Mouse (Mus musculus) urinary bladder, postnatal 14 days (tissue): ENCODE measurements around the gene Aldh16a1.

Experiments
- DNase-seq: peaks from one replicate; pipeline ENCODE4 v3.0.0; 2021; ENCODE audit warnings: low spot score

Aldh16a1 gene

DNA sequence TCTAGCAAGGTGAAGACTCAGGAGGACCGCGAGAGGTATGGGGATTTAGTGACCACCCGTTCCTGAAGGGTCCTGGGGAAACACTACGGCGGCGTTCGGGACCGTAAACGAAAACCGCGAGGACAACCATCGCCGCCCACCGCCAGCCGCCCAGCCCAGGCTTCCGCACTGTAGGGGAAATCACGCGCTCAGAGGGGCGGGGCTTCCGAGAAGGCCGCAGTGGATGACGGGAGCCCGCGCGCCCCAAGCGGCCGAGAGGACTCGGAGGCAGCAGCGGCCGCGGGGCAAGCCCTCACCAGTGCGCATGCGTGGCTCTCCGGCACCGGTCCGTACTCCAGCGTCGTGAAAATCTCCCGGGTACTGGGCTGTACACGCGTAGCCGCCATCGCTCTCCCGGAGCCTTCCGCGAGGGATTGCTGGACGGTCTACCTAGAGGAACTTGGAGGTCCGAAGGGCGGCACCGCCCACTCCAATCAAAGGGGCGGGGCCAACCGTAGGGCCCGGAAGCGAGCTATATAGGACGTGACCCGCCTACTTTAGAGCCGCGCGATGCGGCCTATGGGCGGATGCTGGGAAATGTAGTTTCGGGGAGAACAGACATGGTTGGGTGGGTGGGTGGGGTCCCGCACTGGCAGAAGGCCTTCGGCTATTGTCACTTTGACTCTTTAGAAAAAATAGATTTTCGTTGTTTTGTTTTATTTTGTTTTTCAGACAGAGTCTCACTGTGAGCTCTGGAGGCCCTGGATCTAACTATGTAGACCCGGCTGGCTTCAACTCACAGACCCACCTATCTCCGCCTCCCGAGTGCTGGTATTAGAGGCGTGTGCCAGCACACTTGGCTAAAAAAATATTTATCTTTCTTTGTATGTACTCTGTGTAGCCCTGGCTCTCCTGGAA, at the start of gene Aldh16a1, which contains the start of gene Pih1d1:
Gene Aldh16a1 (minus strand): TSS at position 489 of the 897 bp plus-strand sequence.
Gene Pih1d1 (plus strand): TSS at position 208 of the 897 bp plus-strand sequence.
- peak; percentile 98 for DNase-seq

- DNase-seq: no peak
Measured at GRCm38 (mm10) chr7:45202654-45203053, 48.3 kb upstream of the Aldh16a1 start.

GRCm38 (mm10) chr7:45198961-45199360, 44.6 kb upstream of the Aldh16a1 start:
- no peak for DNase-seq

DNA sequence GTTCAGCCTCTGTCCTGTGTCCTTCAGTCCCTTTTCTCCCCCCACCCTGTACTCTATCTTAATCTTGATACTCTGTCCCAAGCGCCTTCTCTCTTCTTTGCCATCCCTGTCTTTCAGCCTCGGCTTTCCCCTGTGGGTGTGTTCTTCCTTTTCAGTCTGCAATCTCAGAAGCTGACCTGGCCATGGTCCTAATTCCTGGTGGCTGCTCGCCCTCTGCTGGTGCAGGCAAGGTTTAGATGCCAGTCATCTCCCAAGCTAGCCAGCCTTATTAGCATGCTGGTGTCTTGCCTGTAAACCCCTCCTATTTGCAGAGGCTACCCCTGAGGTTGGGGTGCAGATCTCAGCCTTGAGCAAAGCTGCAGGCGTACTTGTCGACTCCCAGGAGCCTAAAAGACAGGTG, 44.1 kb upstream of the Aldh16a1 start:
- peak; percentile 69 for DNase-seq

- no peak for DNase-seq
Measured at GRCm38 (mm10) chr7:45196994-45197393, 42.6 kb upstream of the Aldh16a1 start.

GRCm38 (mm10) chr7:45196176-45196535, 41.8 kb upstream of the Aldh16a1 start:
- DNase-seq: no peak

DNA sequence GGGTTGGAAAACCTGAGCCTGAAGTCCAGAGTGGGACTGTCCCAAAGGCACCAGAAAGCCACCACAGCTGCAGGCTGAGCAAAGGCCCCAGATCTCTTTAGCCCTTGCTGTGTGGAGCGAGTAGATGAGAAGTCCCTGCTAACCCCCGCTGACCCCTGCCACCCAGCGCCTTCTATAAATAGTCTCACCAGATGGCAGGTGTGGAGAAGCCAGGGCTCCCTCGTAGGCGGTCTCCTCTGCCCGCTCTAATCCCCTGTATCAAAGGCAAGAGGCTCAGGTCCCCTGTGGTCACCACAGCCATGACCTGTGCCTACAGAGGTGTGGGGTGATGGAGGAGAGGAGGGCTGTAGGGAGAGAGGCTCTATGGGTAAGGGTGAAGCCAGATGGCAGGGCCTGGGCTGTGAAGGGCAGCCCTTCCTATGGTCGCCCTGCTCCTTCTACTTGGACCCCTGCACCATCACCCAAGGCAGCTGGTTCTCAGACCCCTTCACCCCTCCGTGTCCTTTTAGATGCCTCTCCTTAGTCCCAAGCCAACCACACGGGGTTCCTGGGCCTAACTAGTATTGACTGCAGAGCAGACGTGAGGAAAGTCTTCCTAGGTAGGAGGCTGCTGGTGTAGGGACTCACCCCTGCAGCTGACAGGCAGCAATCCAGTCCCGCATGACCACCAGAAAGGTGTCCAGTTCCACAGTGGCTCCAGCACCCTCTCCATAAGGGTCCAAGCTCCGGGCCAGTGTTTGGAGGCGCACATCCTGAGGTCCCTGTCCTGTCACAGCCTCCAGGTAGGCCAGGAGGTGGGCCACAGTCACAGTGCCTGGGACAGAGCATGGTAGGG, 41.2 kb upstream of the Aldh16a1 start:
- DNase-seq: no peak

- no peak for DNase-seq
Measured at GRCm38 (mm10) chr7:45193871-45194785, 39.7 kb upstream of the Aldh16a1 start.

- no peak for DNase-seq
Measured at GRCm38 (mm10) chr7:45193406-45193805, 39.0 kb upstream of the Aldh16a1 start.

DNA sequence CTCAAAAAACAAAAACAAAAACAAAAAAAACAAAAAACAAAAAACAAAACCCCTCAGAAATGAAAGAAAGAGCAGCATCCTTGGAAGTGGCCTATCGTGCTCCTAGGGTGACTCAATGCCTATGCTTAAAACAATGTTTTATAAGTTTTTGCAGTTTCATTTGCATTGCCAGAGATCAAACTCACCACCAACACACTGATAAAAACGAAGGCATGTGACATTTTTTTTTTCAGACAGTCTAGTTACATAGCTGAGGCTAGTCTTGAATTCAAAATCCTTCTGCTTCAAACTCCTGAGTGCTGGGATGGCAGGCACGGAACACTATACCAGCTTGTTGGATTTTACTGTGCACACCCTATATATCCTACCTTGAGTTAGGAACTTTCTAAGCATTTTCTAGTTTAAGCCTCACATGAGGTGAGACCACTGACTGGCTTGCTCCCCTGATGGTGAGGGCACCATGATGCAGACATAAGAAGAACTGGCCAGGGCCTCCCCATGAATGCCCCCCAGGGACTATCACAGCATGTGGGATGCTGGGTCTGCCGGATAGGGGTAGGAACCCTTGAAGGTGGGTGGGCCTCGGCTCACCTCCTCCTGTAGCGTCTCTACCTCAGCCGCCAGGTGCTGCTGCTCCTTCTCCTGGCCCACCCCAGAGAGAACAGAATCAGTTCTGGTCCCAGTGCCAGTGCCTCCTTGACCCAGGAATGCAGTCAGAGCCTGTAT, 38.4 kb upstream of the Aldh16a1 start:
- no peak for DNase-seq

DNA sequence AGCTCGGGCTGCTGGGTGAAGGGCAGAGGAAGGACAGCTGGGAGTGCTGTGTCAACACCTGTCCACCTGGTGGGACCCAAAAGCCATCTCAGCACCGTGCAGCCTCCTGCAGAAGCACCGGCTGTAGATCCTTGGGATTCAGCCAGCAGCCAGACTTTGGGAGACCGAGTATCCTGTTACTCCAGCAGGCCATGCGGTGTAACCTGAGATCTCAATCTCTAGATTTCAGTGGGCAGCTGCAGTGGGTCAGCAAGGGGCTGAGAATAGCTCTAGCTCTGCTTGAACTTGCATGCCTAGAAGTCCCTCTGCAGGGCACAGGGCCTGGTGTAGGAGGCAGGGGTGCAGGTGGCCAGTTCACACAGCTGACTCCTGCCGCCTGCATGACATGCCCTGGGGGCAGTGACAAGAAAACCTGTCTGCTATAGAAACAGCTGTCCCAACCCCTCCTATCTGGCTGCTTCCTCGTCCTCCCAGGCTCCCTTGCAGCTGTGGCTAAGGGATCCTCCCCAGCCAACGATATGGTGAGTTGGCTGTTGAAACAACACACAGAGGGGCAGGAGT, 37.5 kb upstream of the Aldh16a1 start:
- DNase-seq: no peak

DNA sequence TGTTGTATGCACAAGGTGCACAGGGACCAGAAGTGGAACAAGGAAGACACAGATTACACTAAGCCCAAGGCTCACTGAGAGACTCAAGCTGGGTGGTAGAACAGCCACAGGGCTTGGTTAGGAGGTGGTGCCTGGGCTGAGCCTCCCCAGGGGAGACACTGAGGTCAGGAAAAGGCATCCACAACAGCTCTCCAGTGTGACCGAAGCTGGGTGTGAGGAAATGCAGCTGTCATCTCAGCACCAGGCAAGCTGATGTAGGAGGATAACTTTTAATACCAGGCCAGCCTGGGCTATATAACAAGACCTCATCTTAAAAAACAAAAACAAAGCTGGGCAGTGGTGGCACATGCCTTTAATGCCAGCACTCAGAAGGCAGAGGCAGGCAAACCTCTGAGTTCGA, 36.8 kb upstream of the Aldh16a1 start:
- no peak for DNase-seq

GRCm38 (mm10) chr7:45190186-45190585, 35.8 kb upstream of the Aldh16a1 start:
- no peak for DNase-seq

GRCm38 (mm10) chr7:45189600-45189999, 35.2 kb upstream of the Aldh16a1 start:
- no peak for DNase-seq

DNA sequence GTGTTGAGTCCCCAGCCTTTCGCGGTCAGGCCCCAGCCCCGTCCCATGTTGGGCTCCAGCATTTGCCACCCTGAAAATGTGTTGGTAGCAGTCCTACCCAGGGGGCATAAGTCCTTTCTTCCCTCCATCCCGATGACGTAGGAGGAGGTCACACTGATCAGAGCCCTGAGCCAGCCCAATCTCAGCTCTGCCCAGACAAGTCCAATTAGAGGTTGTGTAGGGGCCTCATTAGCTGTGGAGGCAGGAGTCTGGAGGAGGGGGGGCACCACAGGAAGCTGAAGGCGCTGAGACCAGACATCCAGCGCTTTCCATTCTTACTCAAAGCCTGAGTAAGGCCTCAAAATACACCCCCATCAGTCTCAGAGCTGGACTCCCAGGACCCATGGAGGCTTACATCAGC, 31.5 kb upstream of the Aldh16a1 start:
- DNase-seq: no peak

DNA sequence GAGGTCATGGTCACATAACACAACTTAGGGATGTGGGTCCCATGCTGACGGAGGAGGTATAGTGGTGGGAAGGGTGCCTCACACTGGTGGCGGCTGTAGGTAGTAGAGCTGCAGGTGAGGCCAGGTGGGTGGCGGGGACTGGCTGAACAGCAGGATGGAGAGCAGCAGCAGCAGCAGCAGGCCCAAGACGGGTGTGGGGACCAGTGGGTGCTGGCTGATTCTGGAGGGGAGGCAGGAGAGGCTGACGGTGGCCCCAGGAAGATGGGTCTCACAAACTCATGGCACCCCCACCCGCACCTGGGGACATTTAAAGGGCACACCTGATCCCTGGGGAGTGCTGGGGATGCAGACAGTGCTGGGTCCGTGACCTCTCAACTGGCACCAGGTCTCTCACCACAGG, 29.3 kb upstream of the Aldh16a1 start:
- no peak for DNase-seq

DNA sequence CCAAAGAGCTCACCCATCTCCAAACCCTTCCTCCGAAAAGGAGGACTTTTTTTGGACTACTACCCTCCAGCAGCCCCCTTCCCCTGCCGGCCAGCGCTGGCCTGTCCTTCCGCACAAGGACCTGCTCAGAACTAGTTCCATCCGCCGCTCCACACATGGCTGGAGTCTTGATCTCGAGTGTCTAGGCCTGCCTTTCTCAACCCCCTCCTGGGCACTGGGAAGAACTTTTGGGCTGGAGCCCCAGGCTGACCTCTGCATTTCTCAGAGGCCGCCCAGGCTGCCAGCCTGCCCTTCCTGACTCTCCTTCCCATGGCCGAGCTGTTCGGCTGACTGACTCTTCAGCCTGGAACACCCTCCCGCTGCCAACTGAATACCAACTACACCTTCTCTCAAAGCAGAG, 28.2 kb upstream of the Aldh16a1 start:
- no peak for DNase-seq

DNA sequence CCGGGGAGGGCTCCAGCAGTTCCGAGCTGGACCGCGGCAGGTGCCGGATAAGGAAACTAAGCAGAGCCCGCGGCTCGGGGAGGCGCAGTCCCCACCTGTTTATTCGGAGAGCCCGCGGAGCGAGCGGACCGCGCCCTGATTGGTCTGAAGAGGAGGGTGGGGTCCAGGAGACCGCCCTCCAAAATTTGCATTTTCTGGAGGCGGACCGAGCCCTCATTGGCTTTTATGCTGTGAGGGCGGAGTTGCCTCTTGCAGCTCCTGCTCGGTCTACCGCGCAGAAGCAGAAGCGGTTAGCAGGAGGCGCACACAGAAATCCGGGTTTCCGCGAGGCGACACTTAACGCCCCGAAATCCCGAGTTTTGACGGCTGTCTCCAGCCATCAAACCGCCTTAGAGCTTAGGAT, 27.8 kb upstream of the Aldh16a1 start:
- DNase-seq: peak; percentile 89

DNA sequence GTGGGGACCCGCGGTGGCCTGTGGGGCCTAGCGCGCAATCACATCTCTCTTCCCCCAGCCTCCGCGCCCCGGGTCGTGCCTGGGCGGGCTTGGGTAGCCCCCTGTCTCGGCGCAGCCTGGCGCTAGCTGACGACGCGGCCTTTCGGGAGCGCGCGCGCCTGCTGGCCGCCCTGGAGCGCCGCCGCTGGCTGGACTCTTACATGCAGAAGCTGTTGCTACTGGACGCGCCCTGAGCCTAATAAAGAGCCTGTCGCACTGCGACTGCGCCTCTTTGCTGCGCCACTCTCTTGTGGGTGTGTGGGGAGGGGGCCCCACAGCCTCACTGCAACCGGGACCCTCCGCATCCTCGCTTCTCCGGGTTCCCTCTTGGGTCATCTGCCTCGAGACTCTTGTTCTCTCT, 27.2 kb upstream of the Aldh16a1 start:
- DNase-seq: no peak

GRCm38 (mm10) chr7:45180896-45181477, 26.6 kb upstream of the Aldh16a1 start, which contains the start of gene Pth2:
Pth2 (plus strand) TSS chr7:45180995.
- DNase-seq: no peak
